ENCODE assay signal across 8 mouse cellular contexts in genomic region chr11:86807001-86807477, GRCm38 (mm10). TPM values are rescaled to one million over a fixed set of nuclear protein-coding genes. Genes with fewer than 3 reads are reported as not detected.
DNase-seq lines count a peak whose midpoint lies in the region; ATAC-seq and TF ChIP-seq lines count a peak whose summit lies in the region.

No protein-coding gene starts in this region.

- H3K4me3 ChIP-seq in cortical plate, adult 2 months (ENCODE audit: insufficient read depth, low read length), result peak overlapping the region; percentile 83
- peak overlapping the region; percentile 91 for H3K4me3 ChIP-seq in gastrocnemius, adult 2 months
- peak overlapping the region; percentile 100 for H3K4me3 ChIP-seq in intestine, embryonic 16.5 days (ENCODE audit: low read length)

- peak; percentile 31 for DNase-seq in urinary bladder, postnatal 25 days (ENCODE audit: low spot score)
- DNase-seq in urinary bladder, postnatal 10 days (ENCODE audit: low spot score), result no peak
- peak; percentile 44 for DNase-seq in gastrocnemius, adult 2 months
- peak; percentile 39 to 46 for DNase-seq in left cerebral cortex, postnatal 36 days (ENCODE audit: low spot score in 2 of 2)
- DNase-seq in right cerebral cortex, postnatal 14 days, result peak; percentile 39

- 0% methylated on average over 25 of the region's 25 CpGs for WGBS in intestine, embryonic 16.5 days

- intact Hi-C loops in gastrocnemius, adult 2 months (cut with DNase I), result no loop called here
- intact Hi-C loops in left cerebral cortex, postnatal 36 days (cut with DNase I), result no loop called here

- peak overlapping the region; percentile 84 for H3K4me2 ChIP-seq in intestine, embryonic 16.5 days (ENCODE audit: low read depth, low read length)

- H3K4me1 ChIP-seq in cortical plate, adult 2 months (ENCODE audit: control insufficient read depth, insufficient read depth, low read length), result 0 out of 2 replicates have a peak, but pooled peaks cover 2% of the 10 kb centered on the region
- no peaks in the 10 kb centered on the region for H3K4me1 ChIP-seq in intestine, embryonic 16.5 days (ENCODE audit: control insufficient read depth, insufficient read depth, low read length)

- peak overlapping the region; percentile 80 for H3K9ac ChIP-seq in intestine, embryonic 16.5 days (ENCODE audit: low read depth, low read length)

- TF ChIP-seq POLR2A in cortical plate, adult 2 months (IDR thresholded peaks at IDR 0.05; ENCODE audit: extremely low read depth, insufficient read depth, low read length), result no peak

- H3K27me3 ChIP-seq in intestine, embryonic 16.5 days (replicated peaks; ENCODE audit: control insufficient read depth, insufficient read depth, low read length), result no peaks in the 10 kb centered on the region

- peaks cover 6% of the 10 kb centered on the region; the same call in 1 of the 2 replicates for H3K36me3 ChIP-seq in intestine, embryonic 16.5 days (ENCODE audit: control insufficient read depth, insufficient read depth, low read length)

- TF ChIP-seq CTCF in cortical plate, adult 2 months (IDR thresholded peaks at IDR 0.05; ENCODE audit: extremely low read depth, insufficient read depth, low read length), result no peak
- no peak for TF ChIP-seq CTCF in gastrocnemius, adult 2 months (IDR thresholded peaks at IDR 0.05)

- H3K27ac ChIP-seq in cortical plate, adult 2 months (ENCODE audit: insufficient read depth, low read length), result peak overlapping the region; percentile 36; the same call in 1 of the 2 replicates
- H3K27ac ChIP-seq in gastrocnemius, adult 2 months, result peak overlapping the region; percentile 90
- H3K27ac ChIP-seq in intestine, embryonic 16.5 days (ENCODE audit: low read length), result peak overlapping the region; percentile 70

- no peaks in the 10 kb centered on the region for H3K9me3 ChIP-seq in intestine, embryonic 16.5 days (ENCODE audit: control insufficient read depth, low read length)

- peak; percentile 71 for ATAC-seq in intestine, embryonic 16.5 days
- peak; percentile 49; the same call in 1 of the 2 replicates for ATAC-seq in megakaryocyte-erythroid progenitor cell, adult 5-6 weeks (replicated peaks; ENCODE audit: low FRiP score, low TSS enrichment, poor library complexity, severe bottlenecking)

RNA-seq across cellular contexts. Expression of gene Dhx40, which starts 0.5 kb away (rescaled TPM):
- 11.1 TPM in 2 replicates for polyA plus RNA-seq in cortical plate, adult 2 months (2012; rRNA removed)
- total RNA-seq in gastrocnemius, adult 2 months (2021), result 10 to 100 TPM in 1 of 2 experiments, 1 to 10 TPM in 1; 9.8 to 11.1 TPM
- 12.8 and 13.2 TPM in 2 replicates for polyA plus RNA-seq in intestine, embryonic 16.5 days (2015; fragmentation: Nextera tagmentation; extraction: Ambion mirVana)
- total RNA-seq in left cerebral cortex, postnatal 36 days (2021), result 10 to 100 TPM; 16.2 to 18.3 TPM
- 14.4 and 15.2 TPM in 2 replicates for total RNA-seq in megakaryocyte-erythroid progenitor cell, adult 5-6 weeks (2014; fragmentation: Nextera tagmentation)
- 26.2 and 26.7 TPM in 2 replicates for total RNA-seq in megakaryocyte-erythroid progenitor cell, adult 5-6 weeks (2017)

RNA-seq across cellular contexts. Expression of gene Cltc, which starts 49.7 kb away (rescaled TPM):
- 321 and 326 TPM in 2 replicates for polyA plus RNA-seq in cortical plate, adult 2 months (2012; rRNA removed)
- total RNA-seq in gastrocnemius, adult 2 months (2021), result 100 to 1,000 TPM; 134 to 136 TPM
- 124 and 144 TPM in 2 replicates for polyA plus RNA-seq in intestine, embryonic 16.5 days (2015; fragmentation: Nextera tagmentation; extraction: Ambion mirVana)
- total RNA-seq in left cerebral cortex, postnatal 36 days (2021), result 100 to 1,000 TPM; 526 to 560 TPM
- 122 and 228 TPM in 2 replicates for total RNA-seq in megakaryocyte-erythroid progenitor cell, adult 5-6 weeks (2014; fragmentation: Nextera tagmentation)
- 193 and 195 TPM in 2 replicates for total RNA-seq in megakaryocyte-erythroid progenitor cell, adult 5-6 weeks (2017)

Comparison
In these comparisons a context has a peak if more than half of its experiments do, and no peak if none do; other contexts are left out.
1. H3K27ac ChIP-seq: peak in every context shown above with its lines; median percentile 90 in gastrocnemius, adult 2 months; 70 in intestine, embryonic 16.5 days; 36 in cortical plate, adult 2 months.